In the genomic region with DNA sequence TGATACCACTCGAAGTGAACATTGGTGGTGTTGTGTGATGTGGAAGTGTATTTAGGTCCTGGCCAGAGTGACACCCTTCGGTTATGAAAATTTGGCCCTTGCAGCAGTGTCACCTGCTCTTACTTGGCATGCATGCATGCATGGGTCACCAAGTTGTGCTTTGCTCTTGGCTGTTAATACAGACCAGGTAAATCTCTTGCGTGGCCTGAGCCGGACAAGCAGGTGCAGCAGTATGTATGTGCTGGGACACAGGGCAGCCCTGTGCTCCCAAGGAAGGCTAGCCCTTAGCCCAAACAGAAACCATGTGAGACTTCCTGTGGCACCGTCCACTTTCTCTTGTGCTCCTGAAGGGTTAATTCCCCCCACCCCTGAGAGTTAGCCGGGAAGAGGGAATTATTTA, we compare ENCODE assay signal across 16 mouse cellular contexts. TPM values are rescaled to one million over a fixed set of nuclear protein-coding genes. Genes with fewer than 3 reads are reported as not detected.
DNase-seq lines count a peak whose midpoint lies in the region; ATAC-seq and TF ChIP-seq lines count a peak whose summit lies in the region.
"Had no signal": no experiment of that assay in that cellular context is flagged by ENCODE, and none has a peak within 500 bp of the region (broad histone marks: within the 10 kb centered on the region; RNA-seq: fewer than 3 reads in every experiment).

No protein-coding gene starts in this region.

- no peak for TF ChIP-seq CTCF in stomach, postnatal 0 days (IDR thresholded peaks at IDR 0.05; ENCODE audit: low read depth)

- no peaks in the 10 kb centered on the region for H3K9me3 ChIP-seq in stomach, embryonic 14.5 days (ENCODE audit: control insufficient read depth, low read depth, low read length)
- no peaks in the 10 kb centered on the region for H3K9me3 ChIP-seq in stomach, postnatal 0 days (ENCODE audit: control insufficient read depth, low read length)
- H3K9me3 ChIP-seq in limb, embryonic 10.5 days (replicated peaks), result no peaks in the 10 kb centered on the region
- H3K9me3 ChIP-seq: heart, embryonic 13.5 days; hindbrain, embryonic 12.5 days; liver, embryonic 13.5 days had no signal

- peak; percentile 24 for DNase-seq in cerebellum, adult 9-11 months
- DNase-seq in cerebellum, postnatal 10 days, result no peak
- peak; percentile 24 for DNase-seq in kidney, adult 11 months
- no peak for DNase-seq in kidney, postnatal 4 days
- DNase-seq in stomach, postnatal 0 days (ENCODE audit: low spot score), result no peak
- DNase-seq in right cerebral cortex, postnatal 10 days (ENCODE audit: low spot score in 2 of 2), result no peak
- DNase-seq in limb, embryonic 10.5 days (ENCODE audit: low spot score), result no peak
- DNase-seq: adrenal gland, postnatal 25 days; embryo, embryonic 11 days; gastrocnemius, postnatal 10 days; liver, embryonic 13.5 days; lung, postnatal 4 days had no signal

- H3K4me2 ChIP-seq in stomach, embryonic 14.5 days (replicated peaks; ENCODE audit: low read depth, low read length), result 0 out of 2 replicates have a peak overlapping the region, but pooled peaks have one; percentile 4
- H3K4me2 ChIP-seq in stomach, postnatal 0 days (replicated peaks; ENCODE audit: low read depth), result no peak overlapping the region
- H3K4me2 ChIP-seq: heart, embryonic 13.5 days; hindbrain, embryonic 12.5 days; liver, embryonic 13.5 days had no signal

- peaks cover 20% of the 10 kb centered on the region for H3K4me1 ChIP-seq in stomach, embryonic 14.5 days (ENCODE audit: control insufficient read depth, insufficient read depth, low read length)
- peaks cover 4% of the 10 kb centered on the region; the same call in 1 of the 2 replicates for H3K4me1 ChIP-seq in stomach, postnatal 0 days (replicated peaks; ENCODE audit: control insufficient read depth, insufficient read depth)
- H3K4me1 ChIP-seq in limb, embryonic 10.5 days, result peaks cover 21% of the 10 kb centered on the region

- H3K9ac ChIP-seq in stomach, embryonic 14.5 days (replicated peaks; ENCODE audit: low read depth, low read length), result no peak overlapping the region
- no peak overlapping the region for H3K9ac ChIP-seq in stomach, postnatal 0 days (ENCODE audit: low read length)
- H3K9ac ChIP-seq: heart, embryonic 13.5 days; hindbrain, embryonic 12.5 days; liver, embryonic 13.5 days had no signal

- no peak overlapping the region for H3K27ac ChIP-seq in stomach, embryonic 14.5 days (ENCODE audit: low read length)
- no peak overlapping the region for H3K27ac ChIP-seq in stomach, postnatal 0 days (replicated peaks)
- no peak overlapping the region for H3K27ac ChIP-seq in limb, embryonic 10.5 days
- H3K27ac ChIP-seq: heart, embryonic 13.5 days; hindbrain, embryonic 12.5 days; liver, embryonic 13.5 days had no signal

- H3K27me3 ChIP-seq in stomach, embryonic 14.5 days (ENCODE audit: control insufficient read depth, insufficient read depth, low read length), result no peaks in the 10 kb centered on the region
- no peaks in the 10 kb centered on the region for H3K27me3 ChIP-seq in stomach, postnatal 0 days (ENCODE audit: control insufficient read depth, insufficient read depth, low read length)
- no peaks in the 10 kb centered on the region for H3K27me3 ChIP-seq in limb, embryonic 10.5 days (ENCODE audit: low read depth, poor library complexity, severe bottlenecking)
- H3K27me3 ChIP-seq: heart, embryonic 13.5 days; hindbrain, embryonic 12.5 days; liver, embryonic 13.5 days had no signal

- no peaks in the 10 kb centered on the region for H3K36me3 ChIP-seq in stomach, embryonic 14.5 days (ENCODE audit: control insufficient read depth, insufficient read depth, low read length)
- no peaks in the 10 kb centered on the region for H3K36me3 ChIP-seq in stomach, postnatal 0 days (ENCODE audit: control insufficient read depth, insufficient read depth, low read length)
- no peaks in the 10 kb centered on the region for H3K36me3 ChIP-seq in limb, embryonic 10.5 days
- H3K36me3 ChIP-seq: heart, embryonic 13.5 days; hindbrain, embryonic 12.5 days had no signal

- WGBS in stomach, embryonic 14.5 days, result 59% methylated on average over 6 of the region's 6 CpGs
- WGBS in stomach, postnatal 0 days, result 48% methylated on average over 6 of the region's 6 CpGs
- WGBS in limb, embryonic 10.5 days, result 70% methylated on average over 6 of the region's 6 CpGs

- no peak for ATAC-seq in stomach, embryonic 14.5 days (ENCODE audit: insufficient number of reproducible peaks, insufficient read depth, low FRiP score, low read depth)
- no peak for ATAC-seq in stomach, postnatal 0 days (ENCODE audit: low FRiP score, low TSS enrichment)

- no peak overlapping the region for H3K4me3 ChIP-seq in stomach, embryonic 14.5 days (ENCODE audit: low read depth, low read length)
- no peak overlapping the region for H3K4me3 ChIP-seq in stomach, postnatal 0 days (ENCODE audit: low read depth, low read length)
- no peak overlapping the region for H3K4me3 ChIP-seq in limb, embryonic 10.5 days
- H3K4me3 ChIP-seq: heart, embryonic 13.5 days; hindbrain, embryonic 12.5 days; layer of hippocampus, adult 2 months; liver, embryonic 13.5 days had no signal

- TF ChIP-seq EP300 in stomach, postnatal 0 days (optimal IDR thresholded peaks at IDR 0.05), result no peak

RNA-seq across cellular contexts. Expression of gene Tent4b, which starts 28.8 kb away (rescaled TPM):
- 10.3 and 12.5 TPM in 2 replicates for polyA plus RNA-seq in stomach, embryonic 14.5 days (2014; fragmentation: Nextera tagmentation; extraction: Ambion mirVana)
- polyA plus RNA-seq in stomach, postnatal 0 days (2015; fragmentation: Nextera tagmentation; extraction: Ambion mirVana), result 3.4 and 3.6 TPM in 2 replicates
- 9.9 and 10.0 TPM in 2 replicates for polyA plus RNA-seq in limb, embryonic 10.5 days (2016; fragmentation: Nextera tagmentation; extraction: Ambion mirVana)

RNA-seq across cellular contexts. Expression of gene Adcy7, which starts 44.4 kb away (rescaled TPM):
- 3.8 and 5.0 TPM in 2 replicates for polyA plus RNA-seq in stomach, embryonic 14.5 days (2014; fragmentation: Nextera tagmentation; extraction: Ambion mirVana)
- 5.2 and 5.7 TPM in 2 replicates for polyA plus RNA-seq in stomach, postnatal 0 days (2015; fragmentation: Nextera tagmentation; extraction: Ambion mirVana)
- 2.2 and 3.1 TPM in 2 replicates for polyA plus RNA-seq in limb, embryonic 10.5 days (2016; fragmentation: Nextera tagmentation; extraction: Ambion mirVana)

Comparison
In these comparisons a context has a peak if more than half of its experiments do, and no peak if none do; other contexts are left out.
1. DNase-seq: peak in cerebellum, adult 9-11 months (single experiment) and kidney, adult 11 months (single experiment); none in cerebellum, postnatal 10 days (0 of 2), kidney, postnatal 4 days (0 of 2), stomach, postnatal 0 days (single experiment), right cerebral cortex, postnatal 10 days (0 of 2) and limb, embryonic 10.5 days (single experiment).